Mouse (Mus musculus): ENCODE measurements around the gene Gal3st2c. TPM values are rescaled to one million over a fixed set of nuclear protein-coding genes. Genes with fewer than 3 reads are reported as not detected.

The Gal3st2c gene
- not detected in 2 replicates for polyA plus RNA-seq (2012; rRNA removed)

GRCm38 (mm10) chr1:93990209-93990608 is at the start of gene Gal3st2c:
Gal3st2c (plus strand) TSS chr1:93990509.

DNA sequence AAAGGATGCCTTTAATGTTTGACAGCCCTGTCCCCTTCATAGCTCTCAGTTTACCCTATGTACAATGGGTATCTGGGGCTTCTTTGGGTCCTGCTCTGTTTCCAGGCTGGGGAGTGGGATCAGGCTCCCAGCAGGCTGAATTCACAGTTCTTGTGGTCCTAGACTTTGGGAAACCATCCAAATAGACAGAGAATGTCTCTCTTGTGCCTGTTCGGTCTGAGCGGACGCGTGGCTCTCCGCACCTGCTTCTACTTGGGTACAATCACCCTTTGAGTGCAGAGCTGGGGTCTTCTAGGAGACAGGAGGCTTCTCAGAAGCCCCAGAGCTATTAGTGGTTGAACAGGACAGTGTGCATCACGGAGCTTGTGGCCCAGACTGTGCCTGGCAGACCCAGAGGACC is 29.8 kb downstream of the Gal3st2c start, which contains the start of gene Neu4:
Gene Neu4 (plus strand): TSS at position 301 of the 400 bp plus-strand sequence.

GRCm38 (mm10) chr1:94052373-94052772 is 62.1 kb downstream of the Gal3st2c start, which contains the start of gene Pdcd1:
Pdcd1 (minus strand) TSS chr1:94052553.

Other genes starting within 250 kb of the Gal3st2c start
- gene Atg4b, start 239.0 kb upstream of the Gal3st2c start, polyA plus RNA-seq (2012; rRNA removed) = 17.9 and 19.4 TPM in 2 replicates
- gene Thap4, start 235.6 kb upstream of the Gal3st2c start, polyA plus RNA-seq (2012; rRNA removed) = 35.9 and 54.2 TPM in 2 replicates
- 10.0 and 11.4 TPM in 2 replicates for gene Dtymk, start 188.6 kb upstream of the Gal3st2c start, polyA plus RNA-seq (2012; rRNA removed)
- gene Ing5, start 186.5 kb upstream of the Gal3st2c start, polyA plus RNA-seq (2012; rRNA removed) = 2.2 and 2.7 TPM in 2 replicates
- gene D2hgdh, start 165.6 kb upstream of the Gal3st2c start, polyA plus RNA-seq (2012; rRNA removed) = 3.1 and 5.8 TPM in 2 replicates
- gene Gal3st2, start 129.2 kb upstream of the Gal3st2c start, polyA plus RNA-seq (2012; rRNA removed) = 0.03 and 0.11 TPM in 2 replicates
- gene Gal3st2b, start 72.2 kb upstream of the Gal3st2c start, polyA plus RNA-seq (2012; rRNA removed) = not detected in 2 replicates
- not detected in 2 replicates for gene Neu4, start 29.9 kb downstream of the Gal3st2c start, polyA plus RNA-seq (2012; rRNA removed)
- 0.34 TPM in 1 of 2 replicates, not detected in the other for gene Pdcd1, start 62.0 kb downstream of the Gal3st2c start, polyA plus RNA-seq (2012; rRNA removed)

All from stomach, adult 2 months (tissue).